Mouse (Mus musculus) lung, adult 2 months (tissue): Measurements from ENCODE around the gene Hmcn1.

Source experiments
- CTCF ChIP-seq: fragments of 200-500 bp; IDR thresholded peaks from 2 replicates; pipeline ENCODE4 v1.5.1; 2011; ENCODE audit warnings: mild to moderate bottlenecking, low read length, control low read depth; ENCODE audit not compliant: insufficient read depth
- POLR2A ChIP-seq: fragments of 200-500 bp; IDR thresholded peaks from 2 replicates; pipeline ENCODE4 v1.6.1; 2011; ENCODE audit warnings: low read depth, mild to moderate bottlenecking, control low read depth, low read length, borderline replicate concordance; ENCODE audit errors: extremely low read depth

DNA sequence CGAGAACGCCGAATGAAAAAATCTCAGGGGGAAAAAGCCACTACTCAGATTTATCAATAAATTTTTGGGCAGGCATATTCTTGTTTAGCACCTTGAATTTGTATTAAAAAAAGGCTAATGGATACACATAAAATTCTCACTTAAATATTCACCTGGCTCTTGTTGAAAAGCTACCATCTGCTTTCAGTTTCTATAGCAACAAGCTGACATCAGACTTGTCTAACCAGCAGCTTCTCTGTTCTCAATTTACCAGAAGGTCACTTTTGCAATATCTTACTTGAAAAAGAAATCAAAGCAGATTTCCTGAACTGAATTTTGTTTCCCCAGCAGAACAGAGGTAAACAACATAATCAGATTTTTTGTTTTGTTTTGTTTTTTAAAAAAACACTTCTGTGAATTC, 311.8 kb downstream of the Hmcn1 start:
- TF ChIP-seq CTCF (no peak), POLR2A (no peak)
